Comparison of ENCODE assay signal across 23 mouse cellular contexts in genomic region chr4:128371766-128372165, GRCm38 (mm10).
"Had no signal": no experiment of that assay in that cellular context is flagged by ENCODE, and none has a peak within 500 bp of the region (broad histone marks: within the 10 kb centered on the region; RNA-seq: fewer than 3 reads in every experiment).

No protein-coding gene starts in this region.

- H3K27ac ChIP-seq: left cerebral cortex, adult 2 months; limb, embryonic 12.5 days; limb, embryonic 15.5 days; liver, embryonic 14.5 days; macrophage; neural tube, embryonic 13.5 days; stomach, postnatal 0 days had no signal

- H3K4me3 ChIP-seq: left cerebral cortex, adult 2 months; limb, embryonic 12.5 days; limb, embryonic 15.5 days; myocyte; neural tube, embryonic 13.5 days had no signal

- H3K4me1 ChIP-seq: limb, embryonic 12.5 days; limb, embryonic 15.5 days; neural tube, embryonic 13.5 days had no signal

- ATAC-seq: liver, postnatal 0 days; lung, postnatal 0 days had no signal

- H3K4me2 ChIP-seq: limb, embryonic 12.5 days; limb, embryonic 15.5 days; liver, embryonic 11.5 days; lung, embryonic 14.5 days; neural tube, embryonic 13.5 days had no signal

- H3K36me3 ChIP-seq: limb, embryonic 12.5 days; limb, embryonic 15.5 days had no signal

- H3K27me3 ChIP-seq: neural tube, embryonic 13.5 days had no signal

- DNase-seq: kidney, adult 18-20 months; kidney, adult 9 months; kidney, postnatal 14 days; kidney, postnatal 4 days; liver, postnatal 0 days; lung, embryonic 14.5 days; midbrain, embryonic 14.5 days; right cerebral cortex, adult 18-20 months; right cerebral cortex, postnatal 14 days; right cerebral cortex, postnatal 4 days; thymus, adult 2 months; thymus, postnatal 14 days; thymus, postnatal 4 days had no signal

- H3K9ac ChIP-seq: limb, embryonic 12.5 days; limb, embryonic 15.5 days; liver, embryonic 14.5 days; liver, postnatal 0 days; lung, embryonic 14.5 days; neural tube, embryonic 13.5 days had no signal

- H3K9me3 ChIP-seq: limb, embryonic 12.5 days; limb, embryonic 15.5 days; neural tube, embryonic 13.5 days had no signal
